Mouse (Mus musculus): ENCODE results near the gene Rapgef2.

- no peak for TF ChIP-seq GATA1 (IDR thresholded peaks at IDR 0.05; ENCODE audit: low read length)
- no peak for TF ChIP-seq TAL1 (IDR thresholded peaks at IDR 0.05; ENCODE audit: low read length)
Measured at GRCm38 (mm10) chr3:79126857-79127256, 159.5 kb downstream of the Rapgef2 start.
